Mouse (Mus musculus): Measurements from ENCODE around the gene Gm26897. TPM values are rescaled to one million over a fixed set of nuclear protein-coding genes. Genes with fewer than 3 reads are reported as not detected.

Gene Gm26897
- total and polyA plus RNA-seq, 3 experiments = not detected

DNA sequence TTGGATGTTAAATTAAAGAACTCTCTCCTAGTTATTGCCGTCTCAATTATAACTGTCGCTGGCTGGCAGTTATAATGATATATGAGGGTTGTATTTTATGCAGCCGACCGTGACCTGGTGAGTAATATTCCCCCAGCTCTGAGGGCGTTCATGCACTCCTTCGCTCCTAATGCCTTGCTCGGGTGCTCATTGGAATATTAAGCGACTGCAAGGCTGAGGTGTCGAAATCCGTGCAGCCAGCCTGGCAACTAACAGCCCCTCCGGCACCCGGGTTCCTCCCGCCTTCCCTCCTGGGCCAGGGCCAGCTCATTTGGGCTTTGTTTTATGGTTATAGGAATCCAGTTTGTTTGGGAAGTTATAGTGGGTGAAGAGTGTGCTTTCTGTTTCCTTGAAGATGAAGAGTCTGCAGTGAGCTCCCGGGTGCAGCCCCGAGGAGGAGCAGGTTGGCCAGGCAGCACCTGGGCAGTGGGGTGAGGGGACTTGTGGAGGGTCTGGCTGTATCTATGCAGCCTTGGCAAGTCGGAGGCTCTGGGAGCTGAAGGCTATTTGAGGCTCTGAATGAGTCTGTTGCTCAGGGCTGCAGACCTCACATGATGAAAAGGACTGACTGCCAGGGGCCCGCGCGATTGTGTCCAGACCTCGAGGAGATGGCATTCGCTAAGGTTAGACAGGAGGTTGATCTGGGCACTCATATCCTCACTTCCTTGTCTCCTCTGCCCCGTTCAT is 8.4 kb upstream of the Gm26897 start:
- H3K4me3 ChIP-seq = no peak overlapping the region; the same call in 1 of the 2 replicates
- intact Hi-C loops (cut with DNase I) = no loop called here
- H3K27ac ChIP-seq = peak overlapping the region; percentile 24; the same call in 1 of the 2 replicates
- H3K9ac ChIP-seq (ENCODE audit: low read depth, low read length) = peak overlapping the region; percentile 31; the same call in 1 of the 2 replicates
- H3K36me3 ChIP-seq (ENCODE audit: control insufficient read depth, insufficient read depth, low read length) = no peaks in the 10 kb centered on the region
- WGBS = 41% methylated on average over 22 of the region's 22 CpGs
- H3K4me1 ChIP-seq (ENCODE audit: control insufficient read depth, insufficient read depth, low read length) = no peaks in the 10 kb centered on the region
- H3K79me2 ChIP-seq (replicated peaks; ENCODE audit: control insufficient read depth, insufficient read depth, low read length) = no peaks in the 10 kb centered on the region
- DNase-seq = peak; percentile 35 to 45
- no peaks in the 10 kb centered on the region for H3K27me3 ChIP-seq (ENCODE audit: control insufficient read depth, insufficient read depth, low read length)
- TF ChIP-seq POLR2A (IDR thresholded peaks at IDR 0.05; ENCODE audit: insufficient read depth, low read depth, low read length) (no peak), EP300 (IDR thresholded peaks at IDR 0.05; ENCODE audit: insufficient read depth, low read depth, low read length) (no peak), CTCF (IDR thresholded peaks at IDR 0.05) (no peak)

DNA sequence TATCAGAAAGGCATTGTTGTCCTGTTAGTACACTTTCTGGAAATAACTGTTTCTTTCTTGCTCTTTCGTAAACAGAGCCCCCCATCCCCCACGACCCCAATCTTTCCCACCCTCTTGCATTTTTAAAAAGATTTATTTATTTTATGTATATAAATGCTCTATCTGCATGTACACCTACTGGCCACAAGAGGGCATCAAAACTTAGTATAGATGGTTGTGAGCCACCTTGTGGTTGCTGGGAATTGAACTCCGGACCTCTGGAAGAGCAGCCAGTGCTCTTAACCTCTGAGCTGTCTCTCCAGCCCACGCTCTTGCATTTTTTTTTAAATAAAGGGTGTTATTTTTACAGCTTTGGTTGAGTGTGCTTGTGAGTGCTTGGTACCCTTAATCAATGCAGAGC is 5.3 kb upstream of the Gm26897 start:
- Histone ChIP-seq H3K4me3 (no peak overlapping the region), H3K4me1 (ENCODE audit: control insufficient read depth, insufficient read depth, low read length) (no peaks in the 10 kb centered on the region), H3K9ac (ENCODE audit: low read depth, low read length) (no peak overlapping the region), H3K27ac (no peak overlapping the region), H3K27me3 (ENCODE audit: control insufficient read depth, insufficient read depth, low read length) (no peaks in the 10 kb centered on the region), H3K36me3 (ENCODE audit: control insufficient read depth, insufficient read depth, low read length) (no peaks in the 10 kb centered on the region), H3K79me2 (replicated peaks; ENCODE audit: control insufficient read depth, insufficient read depth, low read length) (no peaks in the 10 kb centered on the region)
- no peak for DNase-seq
- WGBS = 84% methylated on average over 4 of the region's 4 CpGs
- TF ChIP-seq POLR2A (IDR thresholded peaks at IDR 0.05; ENCODE audit: insufficient read depth, low read depth, low read length) (no peak), CTCF (IDR thresholded peaks at IDR 0.05) (peak; percentile 54)
- intact Hi-C loops (cut with DNase I) = no loop called here

DNA sequence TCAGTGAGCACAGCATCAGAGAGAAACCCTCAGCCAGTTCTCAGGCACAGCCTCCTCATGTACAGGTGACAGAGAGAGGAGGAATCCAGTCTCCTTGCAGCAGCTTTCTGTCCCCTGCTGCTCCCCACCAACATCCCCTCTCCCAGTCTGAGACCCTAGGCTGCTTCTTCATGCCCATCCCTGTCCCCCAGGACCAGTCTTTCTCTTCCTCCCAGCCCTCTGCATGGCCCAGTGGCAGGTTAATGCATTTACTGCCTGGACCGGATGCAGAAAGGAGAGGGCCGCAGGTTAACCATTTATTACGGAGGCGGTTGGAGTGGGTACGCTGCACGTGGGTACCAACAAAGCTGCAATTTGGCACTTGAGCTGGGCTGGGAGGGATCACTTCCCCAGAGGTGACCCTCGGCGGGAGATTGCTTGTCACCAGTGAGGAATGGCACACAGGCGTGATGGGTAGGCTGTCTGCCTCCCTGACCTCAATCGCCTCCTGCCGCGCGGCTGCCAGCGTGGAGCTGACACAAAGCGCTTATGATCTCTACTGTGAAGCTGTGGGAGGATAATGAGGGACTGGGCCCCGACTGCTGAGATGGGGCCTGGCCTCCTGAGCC is 3.1 kb upstream of the Gm26897 start:
- TF ChIP-seq CTCF (IDR thresholded peaks at IDR 0.05) (no peak), EP300 (IDR thresholded peaks at IDR 0.05; ENCODE audit: insufficient read depth, low read depth, low read length) (0 out of 2 replicates have a peak, but pooled peaks have one; percentile 10), POLR2A (IDR thresholded peaks at IDR 0.05; ENCODE audit: insufficient read depth, low read depth, low read length) (no peak)
- peak; percentile 32 to 39 for DNase-seq
- no peaks in the 10 kb centered on the region for H3K4me1 ChIP-seq (ENCODE audit: control insufficient read depth, insufficient read depth, low read length)
- H3K79me2 ChIP-seq (replicated peaks; ENCODE audit: control insufficient read depth, insufficient read depth, low read length) = no peaks in the 10 kb centered on the region
- 34% methylated on average over 16 of the region's 16 CpGs for WGBS
- no peaks in the 10 kb centered on the region for H3K27me3 ChIP-seq (ENCODE audit: control insufficient read depth, insufficient read depth, low read length)
- H3K27ac ChIP-seq = no peak overlapping the region
- intact Hi-C loops (cut with DNase I) = loop anchor here (5.0 kb wide), 1 partner anchor 92 kb away; no protein-coding TSS in a partner anchor
- H3K36me3 ChIP-seq (ENCODE audit: control insufficient read depth, insufficient read depth, low read length) = no peaks in the 10 kb centered on the region
- H3K9ac ChIP-seq (ENCODE audit: low read depth, low read length) = no peak overlapping the region
- H3K4me3 ChIP-seq = no peak overlapping the region

DNA sequence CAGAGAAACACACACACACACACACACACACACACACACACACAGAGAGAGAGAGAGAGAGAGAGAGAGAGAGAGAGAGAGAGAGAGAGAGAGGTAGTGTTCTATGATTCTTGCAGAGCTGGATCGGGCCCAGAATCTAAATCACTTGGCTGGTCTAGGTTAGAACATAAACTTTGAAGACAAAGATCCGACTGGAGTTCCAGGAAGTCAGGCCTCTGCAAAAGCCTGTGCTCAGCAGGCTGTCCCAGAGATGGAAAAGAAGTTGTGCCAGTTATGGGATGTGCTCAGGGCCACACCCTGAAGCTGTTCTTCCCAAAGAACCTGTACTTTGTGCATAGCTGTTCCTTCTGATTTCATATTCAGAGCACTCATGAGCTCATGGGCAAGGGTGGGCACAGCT is 1.5 kb upstream of the Gm26897 start:
- H3K79me2 ChIP-seq (replicated peaks; ENCODE audit: control insufficient read depth, insufficient read depth, low read length) = no peaks in the 10 kb centered on the region
- no peaks in the 10 kb centered on the region for H3K36me3 ChIP-seq (ENCODE audit: control insufficient read depth, insufficient read depth, low read length)
- H3K27ac ChIP-seq = no peak overlapping the region
- H3K9ac ChIP-seq (ENCODE audit: low read depth, low read length) = no peak overlapping the region
- no peak overlapping the region for H3K4me3 ChIP-seq
- TF ChIP-seq EP300 (IDR thresholded peaks at IDR 0.05; ENCODE audit: insufficient read depth, low read depth, low read length) (no peak), POLR2A (IDR thresholded peaks at IDR 0.05; ENCODE audit: insufficient read depth, low read depth, low read length) (no peak), CTCF (IDR thresholded peaks at IDR 0.05) (no peak)
- no peak for DNase-seq
- 49% methylated on average over 2 of the region's 2 CpGs for WGBS
- H3K27me3 ChIP-seq (ENCODE audit: control insufficient read depth, insufficient read depth, low read length) = no peaks in the 10 kb centered on the region
- intact Hi-C loops (cut with DNase I) = loop anchor here (5.0 kb wide), 1 partner anchor 90 kb away; no protein-coding TSS in a partner anchor
- H3K4me1 ChIP-seq (ENCODE audit: control insufficient read depth, insufficient read depth, low read length) = no peaks in the 10 kb centered on the region

DNA sequence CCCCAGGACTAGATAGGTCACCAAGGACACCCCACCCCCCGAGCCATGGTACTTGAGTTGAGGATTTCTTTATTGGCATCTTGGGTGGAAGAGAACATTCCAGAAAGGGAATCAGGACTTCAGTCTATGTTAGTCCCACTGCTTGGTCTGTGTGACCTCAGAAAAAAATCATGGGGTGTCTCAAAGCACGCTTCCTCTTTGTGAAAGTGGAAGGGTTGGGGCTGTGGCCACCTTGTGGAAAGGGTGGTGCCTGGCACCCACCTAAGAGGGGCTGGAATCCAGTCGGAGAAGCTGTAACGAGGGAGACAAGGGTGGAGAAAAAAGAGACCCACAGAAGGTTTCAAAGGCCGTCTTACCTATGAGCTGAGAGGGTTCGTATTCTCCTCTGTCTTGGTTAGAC is 5.8 kb downstream of the Gm26897 start:
- intact Hi-C loops (cut with DNase I) = no loop called here
- no peak overlapping the region for H3K4me3 ChIP-seq
- H3K79me2 ChIP-seq (replicated peaks; ENCODE audit: control insufficient read depth, insufficient read depth, low read length) = no peaks in the 10 kb centered on the region
- H3K4me1 ChIP-seq (ENCODE audit: control insufficient read depth, insufficient read depth, low read length) = no peaks in the 10 kb centered on the region
- no peaks in the 10 kb centered on the region for H3K36me3 ChIP-seq (ENCODE audit: control insufficient read depth, insufficient read depth, low read length)
- H3K27me3 ChIP-seq (ENCODE audit: control insufficient read depth, insufficient read depth, low read length) = no peaks in the 10 kb centered on the region
- DNase-seq = no peak
- no peak for TF ChIP-seq EP300 (IDR thresholded peaks at IDR 0.05; ENCODE audit: insufficient read depth, low read depth, low read length)
- TF ChIP-seq CTCF (IDR thresholded peaks at IDR 0.05) = no peak
- TF ChIP-seq POLR2A (IDR thresholded peaks at IDR 0.05; ENCODE audit: insufficient read depth, low read depth, low read length) = no peak
- H3K9ac ChIP-seq (ENCODE audit: low read depth, low read length) = no peak overlapping the region
- WGBS = 72% methylated on average over 6 of the region's 6 CpGs
- H3K27ac ChIP-seq = no peak overlapping the region
